Comparison of ENCODE assay signal across 18 mouse cellular contexts in genomic region chr3:144661439-144661838, GRCm38 (mm10).
"Had no signal": no experiment of that assay in that cellular context is flagged by ENCODE, and none has a peak within 500 bp of the region (broad histone marks: within the 10 kb centered on the region; RNA-seq: fewer than 3 reads in every experiment).

No protein-coding gene starts in this region.

- H3K36me3 ChIP-seq: kidney, embryonic 15.5 days; limb, embryonic 15.5 days; midbrain, embryonic 12.5 days; neural tube, embryonic 13.5 days had no signal

- H3K27me3 ChIP-seq: limb, embryonic 15.5 days; megakaryocyte, embryonic 14.5 days; midbrain, embryonic 12.5 days; neural tube, embryonic 13.5 days had no signal

- H3K9ac ChIP-seq: kidney, embryonic 15.5 days; limb, embryonic 15.5 days; lung, embryonic 14.5 days; midbrain, embryonic 12.5 days; neural tube, embryonic 13.5 days had no signal

- H3K4me3 ChIP-seq: kidney, embryonic 15.5 days; limb, embryonic 15.5 days; megakaryocyte, embryonic 14.5 days; midbrain, embryonic 12.5 days; neural tube, embryonic 13.5 days had no signal

- DNase-seq: kidney, adult 2 months; kidney, postnatal 25 days; layer of hippocampus, adult 9-11 months; layer of hippocampus, postnatal 36 days; lung, embryonic 14.5 days; lung, postnatal 10 days; lung, postnatal 4 days; retina, postnatal 1 day; right cerebral cortex, postnatal 4 days; spleen, adult 18-20 months; thymus, postnatal 36 days had no signal

- H3K4me1 ChIP-seq: limb, embryonic 15.5 days had no signal

- H3K27ac ChIP-seq: kidney, embryonic 15.5 days; limb, embryonic 15.5 days; midbrain, embryonic 12.5 days; neural tube, embryonic 13.5 days had no signal

- H3K9me3 ChIP-seq: kidney, embryonic 15.5 days; limb, embryonic 15.5 days; midbrain, embryonic 12.5 days; neural tube, embryonic 13.5 days had no signal

- H3K4me2 ChIP-seq: kidney, embryonic 15.5 days; limb, embryonic 15.5 days; lung, embryonic 14.5 days; midbrain, embryonic 12.5 days; neural tube, embryonic 13.5 days had no signal

- ATAC-seq: intestine, embryonic 16.5 days; midbrain, embryonic 16.5 days had no signal
